Mouse (Mus musculus) heart, adult 9 months (tissue): ENCODE measurements at regions not wholly inside any gene's neighbourhood (a gene's known extent, or its start where the extent isn't known, plus 50 kb on each side); places are given as distances from the start of the nearest gene placed in this dataset.

Experiments used
- DNase-seq, 2 experiments: peaks; one replicate each; pipeline ENCODE4 v3.0.0; 2022; ENCODE audit warnings: low spot score in 2 of 2

- DNase-seq, result no peak
Observed at GRCm38 (mm10) chr2:72825251-72825650, 155.0 kb downstream of the Sp3 start.

GRCm38 (mm10) chr2:72829139-72829538 is 151.1 kb downstream of the Sp3 start:
- no peak for DNase-seq

DNA sequence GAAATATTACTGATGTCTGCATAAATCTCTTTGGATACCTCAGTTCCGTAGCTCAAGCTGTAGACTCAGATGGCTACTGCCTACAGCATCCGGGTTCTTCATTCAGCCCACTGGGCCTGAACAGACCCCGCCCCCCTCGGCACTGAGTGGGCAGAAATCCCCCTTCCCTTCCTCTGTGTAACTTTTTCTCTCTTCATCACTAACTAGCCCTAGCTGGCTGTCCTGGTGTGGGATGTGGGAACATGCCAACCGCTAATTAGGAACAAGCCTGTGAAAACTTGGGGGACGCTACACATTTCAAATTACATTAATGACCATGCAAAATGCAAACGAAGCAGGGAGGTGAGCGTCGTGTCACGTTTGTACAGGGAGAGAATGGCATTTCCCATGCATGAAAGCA is 147.5 kb downstream of the Sp3 start:
- DNase-seq, result no peak

GRCm38 (mm10) chr2:72838085-72838727 is 142.0 kb downstream of the Sp3 start:
- DNase-seq, result peak; percentile 14 to 21

- no peak for DNase-seq
Observed at GRCm38 (mm10) chr2:72839673-72840072, 140.6 kb downstream of the Sp3 start.

- peak in 1 of 2 experiments; percentile 25 for DNase-seq
Observed at GRCm38 (mm10) chr2:72841367-72841766, 138.9 kb downstream of the Sp3 start.

- DNase-seq, result no peak
Observed at GRCm38 (mm10) chr2:72843610-72844009, 136.6 kb downstream of the Sp3 start.

- DNase-seq, result no peak
Observed at GRCm38 (mm10) chr2:72849441-72850192, 130.6 kb downstream of the Sp3 start.

GRCm38 (mm10) chr2:72852509-72852908 is 127.7 kb downstream of the Sp3 start:
- DNase-seq, result no peak

GRCm38 (mm10) chr2:72855276-72855970 is 124.8 kb downstream of the Sp3 start:
- no peak for DNase-seq

DNA sequence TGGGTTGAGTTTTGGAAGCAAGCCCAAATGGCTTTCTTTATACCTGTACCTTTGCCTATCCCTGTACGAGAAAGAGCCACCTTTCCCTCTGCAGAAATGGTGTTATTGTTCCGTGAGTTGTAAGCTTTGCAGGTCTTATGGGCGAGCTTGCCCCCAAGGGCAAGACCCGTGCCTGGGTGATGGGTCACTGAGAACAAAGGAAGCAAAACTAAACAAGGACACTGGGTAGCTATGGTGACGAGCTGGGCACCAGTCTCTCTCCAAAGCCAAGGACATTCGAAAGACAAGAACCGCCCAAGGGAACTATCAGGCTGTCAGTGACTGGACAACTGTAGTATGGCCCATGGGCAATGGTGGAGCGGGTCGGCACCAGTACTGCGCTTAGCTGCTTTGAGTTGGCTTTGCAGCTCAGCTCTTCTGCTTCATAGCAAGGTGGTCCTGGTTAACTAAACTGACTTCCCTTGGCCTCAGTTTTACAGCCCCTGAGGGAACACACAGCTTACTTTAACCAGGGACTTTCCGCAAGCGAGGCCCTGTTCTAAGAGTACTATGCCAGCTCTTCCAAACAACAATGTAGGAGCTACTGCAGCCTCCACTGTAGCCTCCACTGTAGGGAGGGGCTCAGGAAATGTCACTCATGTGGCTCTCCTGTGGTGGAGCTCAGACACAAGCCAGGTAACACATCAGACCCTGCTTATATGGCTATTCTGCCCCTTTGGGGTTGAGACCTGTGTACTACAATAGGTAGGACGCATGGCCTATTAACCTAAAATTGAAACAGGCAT is 124.1 kb downstream of the Sp3 start:
- no peak for DNase-seq

DNA sequence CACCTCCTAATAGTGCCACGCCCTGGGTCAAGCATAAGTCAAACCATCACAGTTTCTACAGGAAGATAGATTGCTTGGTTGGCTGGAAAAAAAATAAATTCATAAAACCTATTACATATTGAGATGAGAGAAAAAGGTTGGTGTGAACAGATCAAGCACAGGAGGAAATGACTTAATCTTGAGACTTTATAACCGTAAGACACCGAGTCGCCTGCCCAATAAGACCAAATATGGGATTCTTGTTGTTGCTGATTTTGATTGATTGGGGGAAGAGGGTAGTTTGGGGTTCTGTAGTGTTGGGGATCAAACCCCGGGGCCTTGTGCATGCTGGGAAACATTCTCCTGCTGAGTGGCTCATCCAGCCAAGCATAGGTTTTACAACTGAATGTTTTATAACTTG is 122.9 kb downstream of the Sp3 start:
- DNase-seq, result no peak

DNA sequence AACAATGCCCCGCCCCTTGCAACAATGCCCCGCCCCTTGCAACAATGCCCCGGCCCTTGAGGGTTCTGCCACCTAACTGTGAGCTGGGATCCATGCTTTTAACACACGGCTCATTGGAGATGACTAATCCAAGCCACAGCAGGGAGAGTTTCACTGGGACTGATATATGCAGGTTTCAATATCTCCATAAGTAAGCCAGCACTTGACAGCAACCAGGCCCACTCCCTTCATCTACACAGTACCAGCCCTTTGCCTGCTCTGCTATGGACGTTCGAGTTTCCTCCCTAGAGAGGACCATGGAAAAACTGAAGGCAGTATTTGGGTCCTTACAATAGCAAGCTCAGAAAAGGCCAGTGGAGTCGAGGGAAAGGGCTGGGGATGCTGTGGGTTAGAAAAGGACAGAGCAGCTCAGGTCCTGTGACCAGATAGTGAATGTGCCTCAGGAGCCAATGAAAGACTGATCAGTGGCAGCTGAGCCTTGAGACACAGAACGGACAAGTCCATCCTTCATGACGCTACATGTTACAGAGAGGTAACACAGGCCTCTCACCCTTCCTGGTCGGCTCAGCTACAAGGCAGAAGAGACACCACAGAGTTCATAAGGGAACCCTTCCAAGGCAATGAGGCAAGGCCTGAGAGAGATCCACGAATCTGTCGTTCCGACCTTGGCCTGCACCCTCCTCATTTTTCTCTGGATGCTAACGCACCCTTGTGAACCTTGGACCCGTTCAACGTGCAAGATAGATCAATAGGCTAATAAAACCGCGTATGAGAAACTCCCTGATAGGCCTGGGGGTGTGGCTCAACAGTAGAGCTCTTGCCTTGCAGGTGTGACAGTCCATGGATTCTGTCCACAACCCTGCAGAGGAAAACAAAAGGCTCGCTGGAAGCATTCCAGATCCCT is 114.5 kb downstream of the Sp3 start:
- DNase-seq, result no peak

DNA sequence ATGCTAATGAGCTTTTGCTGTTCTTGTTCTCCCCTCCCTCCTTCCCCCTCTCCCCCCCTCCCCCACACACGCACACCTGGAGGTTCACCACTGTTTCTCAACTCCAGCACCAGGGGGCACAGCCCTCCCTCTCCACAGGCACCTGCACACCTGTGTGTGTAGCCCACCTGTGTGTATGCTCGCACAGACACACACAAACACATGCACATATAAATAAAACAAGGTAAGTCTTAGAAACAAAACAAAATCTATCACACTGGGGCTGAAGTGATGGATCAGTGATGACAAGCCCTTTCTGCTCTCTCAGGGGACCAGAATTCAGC is 113.9 kb downstream of the Sp3 start:
- no peak for DNase-seq

DNA sequence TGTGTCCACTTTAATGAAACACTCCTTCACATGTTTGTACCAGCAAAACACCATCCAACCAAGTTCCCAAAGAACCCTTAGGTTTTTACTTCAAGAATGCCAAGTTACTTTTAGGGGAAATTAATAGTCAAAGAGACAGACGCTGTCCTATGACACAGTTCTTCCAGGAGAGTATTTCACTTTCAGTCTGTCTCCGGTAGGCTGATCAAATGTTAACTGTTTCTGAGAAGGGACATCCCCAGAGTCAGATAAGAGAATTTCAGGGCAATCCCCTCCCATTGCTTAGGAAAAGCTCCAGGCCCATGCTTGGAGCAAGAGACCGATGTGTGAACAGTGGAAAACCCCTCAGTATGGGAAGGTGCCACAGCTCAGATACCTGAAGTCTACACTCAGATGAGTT is 112.1 kb downstream of the Sp3 start:
- no peak for DNase-seq

GRCm38 (mm10) chr2:72871836-72872235 is 108.4 kb downstream of the Sp3 start:
- DNase-seq, result peak; percentile 69 to 80

DNA sequence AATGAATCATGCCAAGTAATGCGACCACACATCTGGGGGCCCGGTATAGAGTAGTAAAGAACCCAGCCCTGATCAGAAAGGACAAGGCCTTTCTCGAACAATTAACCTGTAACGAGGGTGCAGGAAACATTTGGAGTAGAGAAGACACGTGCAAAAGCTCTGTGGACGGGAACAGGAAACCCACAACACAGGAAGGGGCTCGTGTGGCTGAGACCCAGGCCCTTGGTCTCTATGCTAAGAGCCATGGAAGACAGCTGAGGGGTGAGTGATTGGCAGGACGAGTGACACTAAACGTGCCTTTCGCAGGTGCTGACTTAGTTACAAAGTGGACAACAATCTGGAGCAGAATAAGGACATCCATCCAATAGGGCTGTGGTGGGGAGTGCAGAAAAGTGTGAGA is 106.3 kb downstream of the Sp3 start:
- no peak for DNase-seq

DNA sequence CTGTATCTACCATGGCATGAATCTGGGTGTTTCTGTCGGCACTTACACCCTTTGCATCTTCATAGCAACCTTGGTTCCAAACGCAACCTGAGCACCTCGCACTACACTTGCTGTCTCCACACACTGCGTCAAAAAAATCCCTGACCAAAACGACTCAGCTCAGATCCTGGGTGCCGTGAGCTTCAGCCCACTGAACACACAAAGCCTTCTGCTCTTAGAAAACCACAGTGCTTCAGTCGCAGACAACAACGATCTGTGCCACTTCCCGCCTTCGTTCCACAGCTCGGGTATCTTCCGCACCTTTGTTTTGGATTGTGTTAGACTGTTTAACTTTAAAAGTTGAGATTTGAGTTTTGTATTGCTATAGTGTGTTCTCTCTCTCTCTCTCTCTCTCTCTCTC is 105.7 kb downstream of the Sp3 start:
- DNase-seq, result no peak

DNA sequence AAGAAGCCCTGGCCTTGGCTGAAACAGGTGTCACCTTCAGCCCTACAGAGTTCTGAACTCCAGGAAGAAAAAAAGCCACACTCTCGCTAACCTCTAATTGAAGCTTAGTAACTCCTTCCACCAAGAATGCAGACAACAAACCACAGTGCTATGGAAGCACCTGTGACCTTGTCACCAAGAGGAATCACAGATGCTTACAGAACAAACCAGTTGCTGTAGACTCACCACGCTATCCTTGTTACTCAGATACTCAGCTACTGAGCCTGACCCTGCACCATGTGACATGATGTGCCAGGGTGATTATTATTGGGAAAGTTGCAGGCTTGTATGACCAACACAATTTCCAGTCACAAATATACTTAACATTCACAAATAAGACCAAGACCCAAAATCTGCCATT is 104.6 kb downstream of the Sp3 start:
- DNase-seq, result no peak

DNA sequence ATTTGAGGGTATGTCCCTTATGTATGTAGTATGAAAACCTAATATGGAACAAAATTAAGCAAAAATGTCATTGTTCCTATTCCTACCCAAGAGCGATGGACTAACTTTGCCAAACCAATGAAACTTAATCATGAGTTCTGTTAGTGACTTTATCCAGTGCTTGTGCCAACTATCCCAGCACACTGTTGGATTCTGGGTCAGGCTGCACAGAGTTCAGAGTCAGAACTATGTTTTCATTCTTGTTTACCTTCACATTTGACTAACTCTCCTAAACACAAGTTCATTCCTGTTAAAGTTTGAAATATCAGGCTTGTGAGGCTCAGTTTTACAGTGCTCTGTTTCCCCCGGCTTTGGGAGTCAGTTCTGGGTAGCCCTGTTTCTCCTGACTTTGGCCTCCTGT is 100.2 kb downstream of the Sp3 start:
- DNase-seq, result no peak

DNA sequence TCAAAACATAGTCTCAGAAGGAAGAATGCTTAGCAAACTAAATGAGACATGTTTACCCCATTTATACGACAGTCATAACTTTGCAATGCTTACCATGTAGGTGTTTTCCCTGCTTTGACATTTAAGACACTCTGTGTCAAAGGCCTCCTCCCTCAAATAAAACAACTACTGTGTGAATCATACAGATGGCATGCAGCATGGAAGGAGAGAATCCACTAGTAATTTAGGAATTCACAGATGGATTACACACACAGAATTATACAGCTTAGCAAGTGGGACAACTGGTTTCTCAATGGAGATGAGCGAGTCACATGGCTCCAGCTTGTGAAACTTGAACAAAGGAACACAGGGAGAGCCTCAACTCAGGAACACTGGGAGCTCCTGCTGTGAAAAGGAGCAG is 98.7 kb downstream of the Sp3 start:
- DNase-seq, result no peak
